Mouse (Mus musculus): ENCODE measurements at regions not wholly inside any gene's neighbourhood (a gene's known extent, or its start where the extent isn't known, plus 50 kb on each side); places are given as distances from the start of the nearest gene placed in this dataset.
"Not testable (repeated sequence)": the region's sequence is repeated elsewhere in the genome, so short reads cannot be mapped to it uniquely, and the experiment has no call there.

- DNase-seq, result peak; percentile 33
These were observed 54.3 kb upstream of the Ccdc66 start for GRCm38 (mm10) chr14:27562564-27562963.

- DNase-seq, result not testable (repeated sequence)
These were observed 53.7 kb upstream of the Ccdc66 start for GRCm38 (mm10) chr14:27561974-27562373.

GRCm38 (mm10) chr14:27560434-27560833 lies 52.2 kb upstream of the Ccdc66 start:
- DNase-seq, result peak; percentile 65

GRCm38 (mm10) chr14:27558794-27559491 lies 50.7 kb upstream of the Ccdc66 start:
- no peak for DNase-seq
